Mouse (Mus musculus) olfactory bulb, adult 2 months (tissue): Measurements from ENCODE around the gene Plk2.

Experiments
- CTCF ChIP-seq: fragments of 200-500 bp; IDR thresholded peaks from 2 replicates; pipeline ENCODE4 v1.5.1; 2012; ENCODE audit warnings: low read depth, mild to moderate bottlenecking, low read length, moderate library complexity; ENCODE audit not compliant: insufficient read depth
- POLR2A ChIP-seq: fragments of 200-500 bp; IDR thresholded peaks from 2 replicates; pipeline ENCODE4 v1.6.1; 2012; ENCODE audit warnings: mild to moderate bottlenecking, low read depth, low read length, moderate library complexity; ENCODE audit not compliant: insufficient read depth

GRCm38 (mm10) chr13:110398513-110399270, 3.8 kb downstream of the Plk2 start:
- no peak for TF ChIP-seq CTCF
- TF ChIP-seq POLR2A = no peak
